Mouse (Mus musculus) embryo, embryonic 10 days (tissue): Measurements from ENCODE around the gene Mapk1ip1l.

Experiments
- DNase-seq: peaks from one replicate; pipeline ENCODE4 v3.0.0-alpha.2; 2015; ENCODE audit warnings: low spot score

Gene Mapk1ip1l

GRCm38 (mm10) chr14:47361418-47361817 is 63.4 kb downstream of the Mapk1ip1l start:
- no peak for DNase-seq

- no peak for DNase-seq
Measured at GRCm38 (mm10) chr14:47361899-47362298, 63.8 kb downstream of the Mapk1ip1l start.

- peak; percentile 44 for DNase-seq
Measured at GRCm38 (mm10) chr14:47364742-47365449, 66.8 kb downstream of the Mapk1ip1l start.

- DNase-seq: no peak
Measured at GRCm38 (mm10) chr14:47366881-47367321, 68.8 kb downstream of the Mapk1ip1l start.

- DNase-seq: peak; percentile 76
Measured at GRCm38 (mm10) chr14:47367461-47367860, 69.4 kb downstream of the Mapk1ip1l start, which contains the start of gene Lgals3. TSS of gene Lgals3 (plus strand) at chr14:47367751.

GRCm38 (mm10) chr14:47369741-47370140 is 71.7 kb downstream of the Mapk1ip1l start:
- DNase-seq: no peak

- DNase-seq: no peak
Measured at GRCm38 (mm10) chr14:47370790-47371189, 72.7 kb downstream of the Mapk1ip1l start.

- DNase-seq: no peak
Measured at GRCm38 (mm10) chr14:47371689-47372088, 73.6 kb downstream of the Mapk1ip1l start.
